Mouse (Mus musculus) stomach, embryonic 16.5 days (tissue): ENCODE results near the gene Ttll5. TPM values are rescaled to one million over a fixed set of nuclear protein-coding genes. Genes with fewer than 3 reads are reported as not detected.
A peak's percentile ranks its signal among the peaks of the same experiment; 100 is the strongest.

Experiments
- ATAC-seq: fragments of 200-750 bp; cut with Nextera tagmentation; 2 replicates; pipeline ENCODE4 v1.8.0; 2017; ENCODE audit warnings: moderate number of reproducible peaks, moderate TSS enrichment; ENCODE audit not compliant: insufficient read depth, low FRiP score
- H3K27ac ChIP-seq: fragments of 300-500 bp; sonication (generic); 2 replicates; pipeline ENCODE4 v1.5.1; 2014; ENCODE audit warnings: low read length
- H3K27me3 ChIP-seq: fragments of 300-500 bp; sonication (generic); 2 replicates; pipeline ENCODE4 v1.6.1; 2014; ENCODE audit warnings: low read length, control low read depth, mixed read lengths; ENCODE audit not compliant: control insufficient read depth, insufficient read depth
- H3K36me3 ChIP-seq: fragments of 300-500 bp; sonication (generic); 2 replicates; pipeline ENCODE4 v1.6.1; 2014; ENCODE audit warnings: low read length; ENCODE audit not compliant: control insufficient read depth, insufficient read depth
- H3K4me1 ChIP-seq: fragments of 300-500 bp; sonication (generic); 2 replicates; pipeline ENCODE4 v1.6.1; 2014; ENCODE audit warnings: low read length, control low read depth, mixed read lengths; ENCODE audit not compliant: control insufficient read depth, insufficient read depth
- H3K4me2 ChIP-seq: fragments of 300-500 bp; sonication (generic); 2 replicates; pipeline ENCODE4 v1.6.1; 2014; ENCODE audit warnings: low read depth, low read length, mixed read lengths
- H3K4me3 ChIP-seq: fragments of 300-500 bp; sonication (generic); replicated peaks from 2 replicates; pipeline ENCODE4 v1.5.1; 2014; ENCODE audit warnings: mild to moderate bottlenecking, low read length
- H3K9ac ChIP-seq: fragments of 300-500 bp; sonication (generic); 2 replicates; pipeline ENCODE4 v1.6.1; 2014; ENCODE audit warnings: low read length
- H3K9me3 ChIP-seq: fragments of 300-500 bp; sonication (generic); replicated peaks from 2 replicates; pipeline ENCODE4 v1.6.1; 2016; ENCODE audit warnings: low read length, control low read depth; ENCODE audit not compliant: control insufficient read depth
- WGBS: fragments of 180-500 bp; shearing (Covaris S2); extraction: QIAGEN DNeasy Blood & Tissue Kit; methylation state at CpG from one replicate; pipeline ENCODE4 v1.1.7; 2014; 5-methylcytosine and 5-hydroxymethylcytosine counted together
- polyA plus RNA-seq: library from polyadenylated mRNA; unstranded; fragments of >200 nt; fragmentation: Nextera tagmentation; extraction: Ambion mirVana; gene quantifications from 2 replicates; pipeline ENCODE4 v1.2.1, GENCODE M21; 2015

The Ttll5 gene
- polyA plus RNA-seq, 1 experiment from 2014 or later, result 11.4 TPM

- WGBS, result 82% methylated on average over 7 of the region's 7 CpGs
- H3K4me1 ChIP-seq, result peaks cover 5% of the 10 kb centered on the region; the same call in 1 of the 2 replicates
- H3K36me3 ChIP-seq, result no peaks in the 10 kb centered on the region
- no peaks in the 10 kb centered on the region for H3K27me3 ChIP-seq
- H3K4me2 ChIP-seq, result no peak overlapping the region
- H3K9me3 ChIP-seq, result no peaks in the 10 kb centered on the region
- H3K9ac ChIP-seq, result no peak overlapping the region
- H3K4me3 ChIP-seq, result no peak overlapping the region
- no peak overlapping the region for H3K27ac ChIP-seq
- no peak for ATAC-seq
Measured at GRCm38 (mm10) chr12:85857300-85857699, 32.8 kb downstream of the Ttll5 start.

GRCm38 (mm10) chr12:85859111-85859510 lies 34.7 kb downstream of the Ttll5 start:
- ATAC-seq, result no peak
- Histone ChIP-seq H3K9me3 (no peaks in the 10 kb centered on the region), H3K27me3 (no peaks in the 10 kb centered on the region), H3K9ac (no peak overlapping the region), H3K4me2 (no peak overlapping the region), H3K27ac (peak overlapping the region; percentile 80), H3K36me3 (no peaks in the 10 kb centered on the region), H3K4me3 (no peak overlapping the region), H3K4me1 (peaks cover 9% of the 10 kb centered on the region; the same call in 1 of the 2 replicates)
- WGBS, result 54% methylated on average over 3 of the region's 3 CpGs

GRCm38 (mm10) chr12:85859511-85860189 lies 35.2 kb downstream of the Ttll5 start:
- Histone ChIP-seq H3K27ac (peak overlapping the region; percentile 75; the same call in 1 of the 2 replicates), H3K9me3 (no peaks in the 10 kb centered on the region), H3K9ac (no peak overlapping the region), H3K36me3 (no peaks in the 10 kb centered on the region), H3K4me3 (no peak overlapping the region), H3K4me2 (no peak overlapping the region), H3K4me1 (peaks cover 9% of the 10 kb centered on the region; the same call in 1 of the 2 replicates), H3K27me3 (no peaks in the 10 kb centered on the region)
- 28% methylated on average over 3 of the region's 3 CpGs for WGBS
- ATAC-seq, result peak; percentile 60; the same call in 1 of the 2 replicates

GRCm38 (mm10) chr12:85862514-85862913 lies 38.1 kb downstream of the Ttll5 start:
- no peak for ATAC-seq
- Histone ChIP-seq H3K27ac (no peak overlapping the region), H3K27me3 (no peaks in the 10 kb centered on the region), H3K4me1 (peaks cover 9% of the 10 kb centered on the region; the same call in 1 of the 2 replicates), H3K9me3 (no peaks in the 10 kb centered on the region), H3K4me2 (no peak overlapping the region), H3K9ac (no peak overlapping the region), H3K36me3 (no peaks in the 10 kb centered on the region), H3K4me3 (no peak overlapping the region)
- 35% methylated on average over 2 of the region's 2 CpGs for WGBS

- no peaks in the 10 kb centered on the region for H3K36me3 ChIP-seq
- WGBS, result 62% methylated on average over 3 of the region's 3 CpGs
- no peaks in the 10 kb centered on the region for H3K27me3 ChIP-seq
- no peaks in the 10 kb centered on the region for H3K9me3 ChIP-seq
- ATAC-seq, result no peak
- H3K4me3 ChIP-seq, result no peak overlapping the region
- no peak overlapping the region for H3K27ac ChIP-seq
- H3K4me1 ChIP-seq, result peaks cover 16% of the 10 kb centered on the region
- no peak overlapping the region for H3K4me2 ChIP-seq
- no peak overlapping the region for H3K9ac ChIP-seq
Measured at GRCm38 (mm10) chr12:85865526-85865925, 41.1 kb downstream of the Ttll5 start.

- Histone ChIP-seq H3K36me3 (no peaks in the 10 kb centered on the region), H3K4me3 (no peak overlapping the region), H3K27ac (no peak overlapping the region), H3K9ac (no peak overlapping the region), H3K4me1 (peaks cover 16% of the 10 kb centered on the region), H3K4me2 (no peak overlapping the region), H3K27me3 (no peaks in the 10 kb centered on the region), H3K9me3 (no peaks in the 10 kb centered on the region)
- peak; percentile 64; the same call in 1 of the 2 replicates for ATAC-seq
- 64% methylated on average over 4 of the region's 4 CpGs for WGBS
Measured at GRCm38 (mm10) chr12:85866624-85867023, 42.2 kb downstream of the Ttll5 start.

- no peak for ATAC-seq
- H3K9me3 ChIP-seq, result no peaks in the 10 kb centered on the region
Measured at GRCm38 (mm10) chr12:85867125-85867524, 42.7 kb downstream of the Ttll5 start.

GRCm38 (mm10) chr12:85869423-85869822 lies 45.0 kb downstream of the Ttll5 start:
- Histone ChIP-seq H3K27me3 (no peaks in the 10 kb centered on the region), H3K4me2 (no peak overlapping the region), H3K9ac (no peak overlapping the region), H3K4me3 (no peak overlapping the region), H3K36me3 (no peaks in the 10 kb centered on the region), H3K27ac (peak overlapping the region; percentile 7; the same call in 1 of the 2 replicates), H3K4me1 (peaks cover 13% of the 10 kb centered on the region), H3K9me3 (no peaks in the 10 kb centered on the region)
- 37% methylated on average over 6 of the region's 6 CpGs for WGBS
- ATAC-seq, result peak; percentile 56; the same call in 1 of the 2 replicates

More at GRCm38 (mm10) chr12:85867125-85867524, 42.7 kb downstream of the Ttll5 start:
- no peaks in the 10 kb centered on the region for H3K27me3 ChIP-seq
- H3K9ac ChIP-seq, result no peak overlapping the region
- H3K4me3 ChIP-seq, result no peak overlapping the region
- no peak overlapping the region for H3K27ac ChIP-seq
- H3K36me3 ChIP-seq, result no peaks in the 10 kb centered on the region
- H3K4me1 ChIP-seq, result peaks cover 16% of the 10 kb centered on the region
- H3K4me2 ChIP-seq, result no peak overlapping the region

- no peak overlapping the region for H3K4me2 ChIP-seq
- no peaks in the 10 kb centered on the region for H3K4me1 ChIP-seq
- H3K9me3 ChIP-seq, result no peaks in the 10 kb centered on the region
- 68% methylated on average over 8 of the region's 8 CpGs for WGBS
- no peaks in the 10 kb centered on the region for H3K27me3 ChIP-seq
- no peaks in the 10 kb centered on the region for H3K36me3 ChIP-seq
- peak; percentile 82 for ATAC-seq
- H3K9ac ChIP-seq, result no peak overlapping the region
- peak overlapping the region; percentile 58 for H3K27ac ChIP-seq
- H3K4me3 ChIP-seq, result no peak overlapping the region
Measured at GRCm38 (mm10) chr12:85879631-85880314, 55.3 kb downstream of the Ttll5 start.
